Mouse (Mus musculus) induced T-regulatory cell, adult 2 months (primary cell): ENCODE data around the gene Serpina3m.
A peak's percentile ranks its signal among the peaks of the same experiment; 100 is the strongest.
"Not testable (repeated sequence)": the region's sequence is repeated elsewhere in the genome, so short reads cannot be mapped to it uniquely, and the experiment has no call there.

Source experiments
- DNase-seq: peaks from one replicate; pipeline ENCODE4 v3.0.0-alpha.2; 2012; ENCODE audit warnings: low read depth

The Serpina3m gene

GRCm38 (mm10) chr12:104338226-104338625, at the start of gene Serpina3m, which contains the start of gene Serpina3k:
TSS of gene Serpina3m (plus strand) at chr12:104338486.
TSS of gene Serpina3k (plus strand) at chr12:104338486.
- not testable (repeated sequence) for DNase-seq

GRCm38 (mm10) chr12:104289872-104290271, 48.4 kb upstream of the Serpina3m start:
- DNase-seq, result peak; percentile 53

- no peak for DNase-seq
Measured at GRCm38 (mm10) chr12:104293963-104294362, 44.3 kb upstream of the Serpina3m start.

- DNase-seq, result no peak
Measured at GRCm38 (mm10) chr12:104298049-104298448, 40.2 kb upstream of the Serpina3m start.

GRCm38 (mm10) chr12:104305991-104306390, 32.3 kb upstream of the Serpina3m start:
- peak; percentile 21 for DNase-seq

GRCm38 (mm10) chr12:104314253-104314652, 24.0 kb upstream of the Serpina3m start, which contains the start of gene Serpina3j:
TSS of gene Serpina3j (plus strand) at chr12:104314553.
- DNase-seq, result no peak

- no peak for DNase-seq
Measured at GRCm38 (mm10) chr12:104322454-104322853, 15.8 kb upstream of the Serpina3m start.

- no peak for DNase-seq
Measured at GRCm38 (mm10) chr12:104331701-104332100, 6.6 kb upstream of the Serpina3m start.

GRCm38 (mm10) chr12:104336873-104337272, 1.4 kb upstream of the Serpina3m start:
- DNase-seq, result not testable (repeated sequence)

GRCm38 (mm10) chr12:104338705-104339104, 419 bp downstream of the Serpina3m start:
- DNase-seq, result no peak

- not testable (repeated sequence) for DNase-seq
Measured at GRCm38 (mm10) chr12:104342489-104342888, 4.2 kb downstream of the Serpina3m start.

GRCm38 (mm10) chr12:104345181-104345580, 6.9 kb downstream of the Serpina3m start:
- no peak for DNase-seq

GRCm38 (mm10) chr12:104345707-104346106, 7.4 kb downstream of the Serpina3m start:
- no peak for DNase-seq

GRCm38 (mm10) chr12:104347091-104347490, 8.8 kb downstream of the Serpina3m start:
- DNase-seq, result no peak

- peak; percentile 39 for DNase-seq
Measured at GRCm38 (mm10) chr12:104351812-104352211, 13.5 kb downstream of the Serpina3m start.

GRCm38 (mm10) chr12:104356006-104356405, 17.7 kb downstream of the Serpina3m start:
- DNase-seq, result peak; percentile 0

GRCm38 (mm10) chr12:104369986-104370385, 31.7 kb downstream of the Serpina3m start:
- no peak for DNase-seq

- not testable (repeated sequence) for DNase-seq
Measured at GRCm38 (mm10) chr12:104377179-104377578, 38.9 kb downstream of the Serpina3m start.

- DNase-seq, result not testable (repeated sequence)
Measured at GRCm38 (mm10) chr12:104378351-104378750, 40.1 kb downstream of the Serpina3m start.

- not testable (repeated sequence) for DNase-seq
Measured at GRCm38 (mm10) chr12:104378815-104379214, 40.5 kb downstream of the Serpina3m start.

GRCm38 (mm10) chr12:104379856-104380255, 41.6 kb downstream of the Serpina3m start:
- no peak for DNase-seq

GRCm38 (mm10) chr12:104381071-104381604, 42.9 kb downstream of the Serpina3m start:
- not testable (repeated sequence) for DNase-seq

- DNase-seq, result not testable (repeated sequence)
Measured at GRCm38 (mm10) chr12:104385987-104386386, 47.7 kb downstream of the Serpina3m start.

GRCm38 (mm10) chr12:104386878-104387277, 48.6 kb downstream of the Serpina3m start:
- DNase-seq, result not testable (repeated sequence)
